Comparison of ENCODE assay signal across 22 mouse cellular contexts in genomic region chr17:72157830-72158629, GRCm38 (mm10).
DNase-seq lines count a peak whose midpoint lies in the region; ATAC-seq and TF ChIP-seq lines count a peak whose summit lies in the region.
"Had no signal": no experiment of that assay in that cellular context is flagged by ENCODE, and none has a peak within 500 bp of the region (broad histone marks: within the 10 kb centered on the region; RNA-seq: fewer than 3 reads in every experiment).

No protein-coding gene starts in this region.

- WGBS in heart, embryonic 11.5 days (ENCODE audit: insufficient replicate concordance): 67% methylated on average over 10 of the region's 10 CpGs
- 76% methylated on average over 10 of the region's 10 CpGs for WGBS in forebrain, embryonic 12.5 days

- no peak overlapping the region for H3K9ac ChIP-seq in heart, embryonic 11.5 days (ENCODE audit: low read depth, low read length)
- H3K9ac ChIP-seq in forebrain, embryonic 12.5 days: no peak overlapping the region
- H3K9ac ChIP-seq: embryonic facial prominence, embryonic 12.5 days; liver, embryonic 12.5 days had no signal

- no peak overlapping the region for H3K4me2 ChIP-seq in heart, embryonic 11.5 days
- no peak overlapping the region for H3K4me2 ChIP-seq in myocyte (ENCODE audit: low read depth)
- H3K4me2 ChIP-seq in forebrain, embryonic 12.5 days: no peak overlapping the region
- H3K4me2 ChIP-seq: embryonic facial prominence, embryonic 12.5 days; liver, embryonic 12.5 days had no signal

- ATAC-seq in heart, embryonic 11.5 days (replicated peaks; ENCODE audit: insufficient number of reproducible peaks, low FRiP score, low TSS enrichment): no peak
- peak; percentile 68 for ATAC-seq in common myeloid progenitor, adult 5-6 weeks (replicated peaks; ENCODE audit: low read depth, poor library complexity, severe bottlenecking)
- ATAC-seq in forebrain, embryonic 12.5 days (ENCODE audit: low FRiP score): no peak
- ATAC-seq: forebrain, embryonic 16.5 days; liver, embryonic 12.5 days had no signal

- no peaks in the 10 kb centered on the region for H3K9me3 ChIP-seq in heart, embryonic 11.5 days (replicated peaks; ENCODE audit: control insufficient read depth, low read length)
- H3K9me3 ChIP-seq in forebrain, embryonic 12.5 days: 0 out of 2 replicates have a peak, but pooled peaks cover 3% of the 10 kb centered on the region

- DNase-seq in heart, adult 11 months: peak; percentile 49
- peak; percentile 52 for DNase-seq in Muller cell, postnatal 12 days (ENCODE audit: inconsistent ontology term)
- DNase-seq in gastrocnemius, postnatal 4 days (ENCODE audit: low spot score in 2 of 2): no peak
- DNase-seq: cerebellum, adult 18-20 months; cerebellum, postnatal 25 days; gastrocnemius, adult 2 months; heart, adult 18-20 months; kidney, adult 9 months; kidney, postnatal 4 days; lung, adult 2 months; retina, postnatal 1 day had no signal

- H3K27me3 ChIP-seq in heart, embryonic 11.5 days (ENCODE audit: control insufficient read depth, insufficient read depth, low read length): no peaks in the 10 kb centered on the region
- H3K27me3 ChIP-seq in myocyte (ENCODE audit: control insufficient read depth, insufficient read depth, insufficient read length): no peaks in the 10 kb centered on the region
- H3K27me3 ChIP-seq in forebrain, embryonic 12.5 days: no peaks in the 10 kb centered on the region
- H3K27me3 ChIP-seq: embryonic facial prominence, embryonic 12.5 days; liver, embryonic 12.5 days had no signal

- no peak for TF ChIP-seq POLR2A in myocyte (IDR thresholded peaks at IDR 0.05; ENCODE audit: insufficient read length, low read depth)

- H3K4me3 ChIP-seq in heart, embryonic 11.5 days (ENCODE audit: low read depth, low read length): no peak overlapping the region
- no peak overlapping the region for H3K4me3 ChIP-seq in myocyte
- no peak overlapping the region for H3K4me3 ChIP-seq in forebrain, embryonic 12.5 days (replicated peaks)
- H3K4me3 ChIP-seq: embryonic facial prominence, embryonic 12.5 days; gastrocnemius, adult 2 months; hindbrain, embryonic 10.5 days; liver, embryonic 12.5 days; midbrain, embryonic 10.5 days had no signal

- H3K27ac ChIP-seq in heart, embryonic 11.5 days (ENCODE audit: low read depth, low read length): no peak overlapping the region
- no peak overlapping the region for H3K27ac ChIP-seq in forebrain, embryonic 12.5 days
- H3K27ac ChIP-seq: embryonic facial prominence, embryonic 12.5 days; gastrocnemius, adult 2 months; hindbrain, embryonic 10.5 days; liver, embryonic 12.5 days; midbrain, embryonic 10.5 days; stomach, postnatal 0 days had no signal

- no peaks in the 10 kb centered on the region for H3K36me3 ChIP-seq in heart, embryonic 11.5 days (ENCODE audit: control insufficient read depth, insufficient read depth, low read length)
- no peaks in the 10 kb centered on the region for H3K36me3 ChIP-seq in myocyte (ENCODE audit: control insufficient read depth, insufficient read depth)
- H3K36me3 ChIP-seq in forebrain, embryonic 12.5 days (replicated peaks): no peaks in the 10 kb centered on the region
- H3K36me3 ChIP-seq: embryonic facial prominence, embryonic 12.5 days; G1E; hindbrain, embryonic 10.5 days; liver, embryonic 12.5 days; midbrain, embryonic 10.5 days had no signal

- H3K4me1 ChIP-seq in heart, embryonic 11.5 days (ENCODE audit: control insufficient read depth, insufficient read depth, low read length): no peaks in the 10 kb centered on the region
- H3K4me1 ChIP-seq in forebrain, embryonic 12.5 days: no peaks in the 10 kb centered on the region
- H3K4me1 ChIP-seq: embryonic facial prominence, embryonic 12.5 days; liver, embryonic 12.5 days; midbrain, embryonic 10.5 days had no signal

- no peaks in the 10 kb centered on the region for H3K79me2 ChIP-seq in myocyte (ENCODE audit: control insufficient read depth, insufficient read depth)

- H3ac ChIP-seq in myocyte (ENCODE audit: control insufficient read depth, insufficient read length): no peak overlapping the region

TF ChIP-seq in myocyte, 11 proteins besides CTCF, POLR2A, EP300 and RAD21:
- no peak for TF ChIP-seq MAX (IDR thresholded peaks at IDR 0.05; ENCODE audit: low read depth)
- TF ChIP-seq MYOG (IDR thresholded peaks at IDR 0.05; ENCODE audit: control insufficient read depth in 1 of 3, insufficient read depth in 1 of 3, insufficient read length in 2 of 3, low read depth in 2 of 3): peak in 1 of 3 experiments; percentile 35
- 0 out of 2 replicates have a peak, but pooled peaks have one; percentile 49 for TF ChIP-seq CEBPB (IDR thresholded peaks at IDR 0.05; ENCODE audit: insufficient read depth, poor library complexity, severe bottlenecking)

Comparison
In these comparisons a context has a peak if more than half of its experiments do, and no peak if none do; other contexts are left out.
1. DNase-seq: peak in heart, adult 11 months (single experiment) and Muller cell, postnatal 12 days (single experiment); none in gastrocnemius, postnatal 4 days (0 of 2).